Mouse (Mus musculus) intestine, embryonic 16.5 days (tissue): ENCODE results near the gene Aff3. TPM values are rescaled to one million over a fixed set of nuclear protein-coding genes. Genes with fewer than 3 reads are reported as not detected.

Experiments
- ATAC-seq: fragments of 200-750 bp; cut with Nextera tagmentation; 2 replicates; pipeline ENCODE4 v1.8.0; 2017; ENCODE audit warnings: moderate TSS enrichment, moderate library complexity
- H3K27ac ChIP-seq: fragments of 300-500 bp; sonication (generic); 2 replicates; pipeline ENCODE4 v1.5.1; 2014; ENCODE audit warnings: mild to moderate bottlenecking, low read length
- H3K27me3 ChIP-seq: fragments of 300-500 bp; sonication (generic); replicated peaks from 2 replicates; pipeline ENCODE4 v1.6.1; 2014; ENCODE audit warnings: low read length, control low read depth, mixed read lengths; ENCODE audit not compliant: control insufficient read depth, insufficient read depth
- H3K36me3 ChIP-seq: fragments of 300-500 bp; sonication (generic); 2 replicates; pipeline ENCODE4 v1.6.1; 2014; ENCODE audit warnings: low read length, control low read depth; ENCODE audit not compliant: control insufficient read depth, insufficient read depth
- H3K4me1 ChIP-seq: fragments of 300-500 bp; sonication (generic); 2 replicates; pipeline ENCODE4 v1.6.1; 2014; ENCODE audit warnings: low read length, control low read depth, mixed read lengths; ENCODE audit not compliant: control insufficient read depth, insufficient read depth
- H3K4me2 ChIP-seq: fragments of 300-500 bp; sonication (generic); 2 replicates; pipeline ENCODE4 v1.6.1; 2014; ENCODE audit warnings: low read depth, low read length, control low read depth
- H3K4me3 ChIP-seq: fragments of 300-500 bp; sonication (generic); 2 replicates; pipeline ENCODE4 v1.5.1; 2014; ENCODE audit warnings: mild to moderate bottlenecking, low read length
- H3K9ac ChIP-seq: fragments of 300-500 bp; sonication (generic); 2 replicates; pipeline ENCODE4 v1.6.1; 2014; ENCODE audit warnings: low read depth, low read length
- H3K9me3 ChIP-seq: fragments of 300-500 bp; sonication (generic); 2 replicates; pipeline ENCODE4 v1.6.1; 2016; ENCODE audit warnings: low read length, control low read depth; ENCODE audit not compliant: control insufficient read depth
- WGBS: fragments of 180-500 bp; shearing (Covaris S2); extraction: QIAGEN DNeasy Blood & Tissue Kit; methylation state at CpG from one replicate; pipeline ENCODE4 v1.1.7; 2014; 5-methylcytosine and 5-hydroxymethylcytosine counted together
- polyA plus RNA-seq: library from polyadenylated mRNA; unstranded; fragments of >200 nt; fragmentation: Nextera tagmentation; extraction: Ambion mirVana; gene quantifications from 2 replicates; pipeline ENCODE4 v1.2.1, GENCODE M21; 2015

Gene Aff3
- polyA plus RNA-seq, 1 experiment from 2014 or later = 2.1 TPM

GRCm38 (mm10) chr1:38639669-38640068 is 25.1 kb downstream of the Aff3 start:
- H3K4me3 ChIP-seq = no peak overlapping the region
- no peak overlapping the region for H3K4me2 ChIP-seq
- no peaks in the 10 kb centered on the region for H3K27me3 ChIP-seq
- no peaks in the 10 kb centered on the region for H3K9me3 ChIP-seq
- no peak overlapping the region for H3K27ac ChIP-seq
- 69% methylated on average over 5 of the region's 5 CpGs for WGBS
- ATAC-seq = no peak
- no peaks in the 10 kb centered on the region for H3K4me1 ChIP-seq
- H3K9ac ChIP-seq = no peak overlapping the region
- no peaks in the 10 kb centered on the region for H3K36me3 ChIP-seq

GRCm38 (mm10) chr1:38635596-38635995 is 29.2 kb downstream of the Aff3 start:
- WGBS = 66% methylated on average over 7 of the region's 7 CpGs
- no peaks in the 10 kb centered on the region for H3K9me3 ChIP-seq
- no peak overlapping the region for H3K27ac ChIP-seq
- no peaks in the 10 kb centered on the region for H3K27me3 ChIP-seq
- no peak overlapping the region for H3K4me2 ChIP-seq
- no peak overlapping the region for H3K4me3 ChIP-seq
- H3K4me1 ChIP-seq = no peaks in the 10 kb centered on the region
- no peaks in the 10 kb centered on the region for H3K36me3 ChIP-seq
- ATAC-seq = no peak
- no peak overlapping the region for H3K9ac ChIP-seq

GRCm38 (mm10) chr1:38634081-38634480 is 30.7 kb downstream of the Aff3 start:
- 84% methylated on average over 7 of the region's 7 CpGs for WGBS
- no peaks in the 10 kb centered on the region for H3K4me1 ChIP-seq
- no peaks in the 10 kb centered on the region for H3K27me3 ChIP-seq
- no peak overlapping the region for H3K4me3 ChIP-seq
- H3K9ac ChIP-seq = no peak overlapping the region
- no peaks in the 10 kb centered on the region for H3K9me3 ChIP-seq
- no peak overlapping the region for H3K27ac ChIP-seq
- H3K4me2 ChIP-seq = no peak overlapping the region
- ATAC-seq = no peak
- H3K36me3 ChIP-seq = no peaks in the 10 kb centered on the region

- H3K4me1 ChIP-seq = peaks cover 8% of the 10 kb centered on the region
- H3K9ac ChIP-seq = no peak overlapping the region
- H3K4me3 ChIP-seq = no peak overlapping the region
- no peaks in the 10 kb centered on the region for H3K9me3 ChIP-seq
- 86% methylated on average over 16 of the region's 16 CpGs for WGBS
- ATAC-seq = no peak
- no peaks in the 10 kb centered on the region for H3K36me3 ChIP-seq
- H3K4me2 ChIP-seq = no peak overlapping the region
- peaks cover 8% of the 10 kb centered on the region for H3K27me3 ChIP-seq
- no peak overlapping the region for H3K27ac ChIP-seq
Measured at GRCm38 (mm10) chr1:38632461-38633180, 32.1 kb downstream of the Aff3 start.

- H3K27ac ChIP-seq = no peak overlapping the region
- H3K9ac ChIP-seq = no peak overlapping the region
- no peaks in the 10 kb centered on the region for H3K36me3 ChIP-seq
- ATAC-seq = no peak
- no peak overlapping the region for H3K4me3 ChIP-seq
- H3K27me3 ChIP-seq = peaks cover 13% of the 10 kb centered on the region
- H3K4me1 ChIP-seq = peaks cover 9% of the 10 kb centered on the region
- no peaks in the 10 kb centered on the region for H3K9me3 ChIP-seq
- WGBS = 46% methylated on average over 7 of the region's 7 CpGs
- no peak overlapping the region for H3K4me2 ChIP-seq
Measured at GRCm38 (mm10) chr1:38631501-38632279, 33.1 kb downstream of the Aff3 start.

GRCm38 (mm10) chr1:38628901-38629585 is 35.7 kb downstream of the Aff3 start:
- no peaks in the 10 kb centered on the region for H3K36me3 ChIP-seq
- ATAC-seq = peak; percentile 35; the same call in 1 of the 2 replicates
- H3K27ac ChIP-seq = peak overlapping the region; percentile 94
- 26% methylated on average over 11 of the region's 11 CpGs for WGBS
- no peak overlapping the region for H3K9ac ChIP-seq
- H3K4me1 ChIP-seq = peaks cover 15% of the 10 kb centered on the region
- 0 out of 2 replicates have a peak overlapping the region, but pooled peaks have one; percentile 12 for H3K4me2 ChIP-seq
- H3K4me3 ChIP-seq = no peak overlapping the region
- H3K9me3 ChIP-seq = no peaks in the 10 kb centered on the region
- H3K27me3 ChIP-seq = peaks cover 24% of the 10 kb centered on the region

GRCm38 (mm10) chr1:38628426-38628825 is 36.3 kb downstream of the Aff3 start:
- ATAC-seq = 0 out of 2 replicates have a peak, but pooled peaks have one; percentile 5
- 38% methylated on average over 8 of the region's 8 CpGs for WGBS
- H3K4me1 ChIP-seq = peaks cover 15% of the 10 kb centered on the region
- no peaks in the 10 kb centered on the region for H3K9me3 ChIP-seq
- H3K27ac ChIP-seq = peak overlapping the region; percentile 94
- no peak overlapping the region for H3K4me3 ChIP-seq
- no peaks in the 10 kb centered on the region for H3K36me3 ChIP-seq
- H3K27me3 ChIP-seq = peaks cover 24% of the 10 kb centered on the region
- peak overlapping the region; percentile 94; the same call in 1 of the 2 replicates for H3K4me2 ChIP-seq
- H3K9ac ChIP-seq = peak overlapping the region; percentile 82; the same call in 1 of the 2 replicates

- Histone ChIP-seq H3K27ac (peak overlapping the region; percentile 94), H3K4me1 (peaks cover 15% of the 10 kb centered on the region), H3K4me3 (peak overlapping the region; percentile 77), H3K9ac (peak overlapping the region; percentile 82), H3K36me3 (no peaks in the 10 kb centered on the region), H3K27me3 (peaks cover 24% of the 10 kb centered on the region), H3K9me3 (no peaks in the 10 kb centered on the region), H3K4me2 (peak overlapping the region; percentile 94)
- WGBS = 2% methylated on average over 41 of the region's 42 CpGs
- ATAC-seq = peak; percentile 48
Measured at GRCm38 (mm10) chr1:38627683-38628361, 36.9 kb downstream of the Aff3 start.
